Mouse (Mus musculus): ENCODE measurements at regions not wholly inside any gene's neighbourhood (a gene's known extent, or its start where the extent isn't known, plus 50 kb on each side); places are given as distances from the start of the nearest gene placed in this dataset.

GRCm38 (mm10) chr3:80120177-80120736 lies 235.9 kb downstream of the Fam198b start:
- H3K27ac ChIP-seq (ENCODE audit: control insufficient read depth, low read depth, low read length), result no peak overlapping the region
- peaks cover 0 to under 1% of the 10 kb centered on the region in 2 experiments; a peak in 2 of 4 replicates for H3K27me3 ChIP-seq (ENCODE audit: control insufficient read depth in 1 of 2, insufficient read depth in 2 of 2, low read length in 2 of 2)
- H3K4me1 ChIP-seq (ENCODE audit: control insufficient read depth in 1 of 2, insufficient read depth in 2 of 2, low read length in 2 of 2), result no peaks in the 10 kb centered on the region
- TF ChIP-seq GATA1 (IDR thresholded peaks at IDR 0.05; ENCODE audit: low read depth, low read length), result no peak
- TF ChIP-seq SIN3A (IDR thresholded peaks at IDR 0.05; ENCODE audit: low read length), result no peak
- no peak for TF ChIP-seq MAX (IDR thresholded peaks at IDR 0.05; ENCODE audit: low read length)
- no peak for TF ChIP-seq HCFC1 (IDR thresholded peaks at IDR 0.05; ENCODE audit: low read depth, low read length)
- TF ChIP-seq ZC3H11A (IDR thresholded peaks at IDR 0.05; ENCODE audit: low read depth, low read length), result no peak
- no peak for TF ChIP-seq CTCF (IDR thresholded peaks at IDR 0.05 in 2 of 3, conservative IDR thresholded peaks at IDR 0.05 in 1 of 3; ENCODE audit: control insufficient read depth in 1 of 3, insufficient read depth in 1 of 3, low read depth in 2 of 3, low read length in 3 of 3, poor library complexity in 1 of 3, severe bottlenecking in 1 of 3)
- TF ChIP-seq NELFE (IDR thresholded peaks at IDR 0.05; ENCODE audit: low read depth, low read length), result no peak
- no peak for TF ChIP-seq POLR2AphosphoS5 (IDR thresholded peaks at IDR 0.05; ENCODE audit: borderline replicate concordance, low read depth, low read length)
- no peak for TF ChIP-seq MYB (IDR thresholded peaks at IDR 0.05; ENCODE audit: low read depth, low read length)
- no peak for TF ChIP-seq JUND (IDR thresholded peaks at IDR 0.05; ENCODE audit: low read depth, low read length)
- TF ChIP-seq USF1 (IDR thresholded peaks at IDR 0.05; ENCODE audit: low read depth, low read length), result no peak
- no peak for TF ChIP-seq MEF2A (IDR thresholded peaks at IDR 0.05; ENCODE audit: extremely low read depth, insufficient replicate concordance, low read depth, low read length, poor library complexity, severe bottlenecking)
- TF ChIP-seq USF2 (IDR thresholded peaks at IDR 0.05; ENCODE audit: borderline replicate concordance in 1 of 2, insufficient read depth in 1 of 2, low read depth in 1 of 2, low read length in 2 of 2), result no peak
- no peak for TF ChIP-seq ELF1 (IDR thresholded peaks at IDR 0.05; ENCODE audit: low read depth, low read length)
- TF ChIP-seq KAT2A (conservative IDR thresholded peaks at IDR 0.05; ENCODE audit: low read depth, low read length), result no peak
- TF ChIP-seq SMC3 (IDR thresholded peaks at IDR 0.05; ENCODE audit: low read depth, low read length), result no peak
- TF ChIP-seq MXI1 (IDR thresholded peaks at IDR 0.05; ENCODE audit: low read depth, low read length), result no peak
- TF ChIP-seq TAL1 (IDR thresholded peaks at IDR 0.05; ENCODE audit: low read length), result no peak
- TF ChIP-seq POLR2AphosphoS2 (IDR thresholded peaks at IDR 0.05; ENCODE audit: low read length), result no peak
- no peak for TF ChIP-seq TCF12 (IDR thresholded peaks at IDR 0.05; ENCODE audit: low read depth, low read length)
- no peak for DNase-seq (ENCODE audit: low read depth, low spot score)
- H3K36me3 ChIP-seq (ENCODE audit: control insufficient read depth in 1 of 2, insufficient read depth in 2 of 2, low read length in 2 of 2), result no peaks in the 10 kb centered on the region
- H3K4me3 ChIP-seq (ENCODE audit: control insufficient read depth in 1 of 2, insufficient read depth in 1 of 2, low read depth in 2 of 2, low read length in 2 of 2), result no peak overlapping the region
- no peaks in the 10 kb centered on the region for H3K9me3 ChIP-seq (replicated peaks; ENCODE audit: insufficient read depth, low read length)
- no peaks in the 10 kb centered on the region for H3K79me2 ChIP-seq (ENCODE audit: control insufficient read depth, insufficient read depth, low read length, poor library complexity)
- no peak overlapping the region for H3K9ac ChIP-seq (ENCODE audit: control insufficient read depth, low read depth, low read length, poor library complexity, severe bottlenecking)

- no peak overlapping the region for H3K9ac ChIP-seq (ENCODE audit: control insufficient read depth, low read depth, low read length, poor library complexity, severe bottlenecking)
- DNase-seq (ENCODE audit: low read depth, low spot score), result no peak
- H3K27ac ChIP-seq (ENCODE audit: control insufficient read depth, low read depth, low read length), result no peak overlapping the region
- H3K36me3 ChIP-seq (ENCODE audit: control insufficient read depth in 1 of 2, insufficient read depth in 2 of 2, low read length in 2 of 2), result no peaks in the 10 kb centered on the region
- TF ChIP-seq MXI1 (IDR thresholded peaks at IDR 0.05; ENCODE audit: low read depth, low read length), result no peak
- no peak for TF ChIP-seq POLR2AphosphoS5 (IDR thresholded peaks at IDR 0.05; ENCODE audit: borderline replicate concordance, low read depth, low read length)
- no peak for TF ChIP-seq USF2 (IDR thresholded peaks at IDR 0.05; ENCODE audit: borderline replicate concordance in 1 of 2, insufficient read depth in 1 of 2, low read depth in 1 of 2, low read length in 2 of 2)
- TF ChIP-seq SMC3 (IDR thresholded peaks at IDR 0.05; ENCODE audit: low read depth, low read length), result no peak
- no peak for TF ChIP-seq NRF1 (IDR thresholded peaks at IDR 0.05; ENCODE audit: insufficient read depth, low read depth, low read length, poor library complexity, severe bottlenecking)
- no peak for TF ChIP-seq GATA1 (IDR thresholded peaks at IDR 0.05; ENCODE audit: low read depth, low read length)
- TF ChIP-seq TAL1 (IDR thresholded peaks at IDR 0.05; ENCODE audit: low read length), result no peak
- no peak for TF ChIP-seq TCF12 (IDR thresholded peaks at IDR 0.05; ENCODE audit: low read depth, low read length)
- no peak for TF ChIP-seq ZKSCAN1 (IDR thresholded peaks at IDR 0.05; ENCODE audit: low read depth, low read length)
- no peak for TF ChIP-seq CHD2 (IDR thresholded peaks at IDR 0.05; ENCODE audit: low read length)
- TF ChIP-seq E2F4 (IDR thresholded peaks at IDR 0.05; ENCODE audit: borderline replicate concordance, low read depth, low read length), result no peak
- no peak for TF ChIP-seq RCOR1 (IDR thresholded peaks at IDR 0.05; ENCODE audit: low read depth, low read length)
- TF ChIP-seq USF1 (IDR thresholded peaks at IDR 0.05; ENCODE audit: low read depth, low read length), result no peak
- no peaks in the 10 kb centered on the region for H3K9me3 ChIP-seq (replicated peaks; ENCODE audit: insufficient read depth, low read length)
- no peak overlapping the region for H3K4me3 ChIP-seq (ENCODE audit: control insufficient read depth in 1 of 2, insufficient read depth in 1 of 2, low read depth in 2 of 2, low read length in 2 of 2)
- H3K79me2 ChIP-seq (ENCODE audit: control insufficient read depth, insufficient read depth, low read length, poor library complexity), result no peaks in the 10 kb centered on the region
- no peaks in the 10 kb centered on the region for H3K4me1 ChIP-seq (ENCODE audit: control insufficient read depth in 1 of 2, insufficient read depth in 2 of 2, low read length in 2 of 2)
- no peaks in the 10 kb centered on the region; a peak in 1 of 4 replicates for H3K27me3 ChIP-seq (ENCODE audit: control insufficient read depth in 1 of 2, insufficient read depth in 2 of 2, low read length in 2 of 2)
These were observed 239.3 kb downstream of the Fam198b start for GRCm38 (mm10) chr3:80123666-80124065.

All from MEL (cell line).